Mouse (Mus musculus) heart, adult 2 months (tissue): ENCODE data around the gene Pitpnm3. TPM values are rescaled to one million over a fixed set of nuclear protein-coding genes. Genes with fewer than 3 reads are reported as not detected.
"Not testable (repeated sequence)": the region's sequence is repeated elsewhere in the genome, so short reads cannot be mapped to it uniquely, and the experiment has no call there.

Source experiments
- DNase-seq, 2 experiments: peaks; one replicate each; pipeline ENCODE4 v3.0.0; 2021
- H3K27ac ChIP-seq: fragments of 200-600 bp; 2 replicates; pipeline ENCODE4 v1.8.1; 2022
- H3K27me3 ChIP-seq: fragments of 200-500 bp; 2 replicates; pipeline ENCODE4 v1.6.1; 2012; ENCODE audit warnings: mild to moderate bottlenecking, low read length, inconsistent platforms, mixed read lengths; ENCODE audit not compliant: control insufficient read depth, insufficient read depth
- H3K36me3 ChIP-seq: fragments of 200-500 bp; 2 replicates; pipeline ENCODE4 v1.6.1; 2012; ENCODE audit warnings: low read length, inconsistent platforms; ENCODE audit not compliant: control insufficient read depth, insufficient read depth
- H3K4me1 ChIP-seq: fragments of 200-500 bp; 2 replicates; pipeline ENCODE4 v1.6.1; 2011; ENCODE audit warnings: low read length; ENCODE audit not compliant: control insufficient read depth, insufficient read depth
- H3K4me3 ChIP-seq: fragments of 200-600 bp; 2 replicates; pipeline ENCODE4 v1.8.1; 2022
- H3K79me2 ChIP-seq: fragments of 200-500 bp; replicated peaks from 2 replicates; pipeline ENCODE4 v1.6.1; 2012; ENCODE audit warnings: mild to moderate bottlenecking, inconsistent platforms, low read length, moderate library complexity, mixed read lengths; ENCODE audit not compliant: control insufficient read depth, insufficient read depth
- H3K9ac ChIP-seq: fragments of 200-500 bp; 2 replicates; pipeline ENCODE4 v1.6.1; 2012; ENCODE audit warnings: low read depth, mild to moderate bottlenecking, control low read depth, inconsistent platforms, low read length, mixed read lengths
- CTCF ChIP-seq: fragments of 200-600 bp; IDR thresholded peaks from 2 replicates; pipeline ENCODE4 v1.8.1; 2022; ENCODE audit warnings: antibody characterized with exemption, mild to moderate bottlenecking, moderate library complexity
- EP300 ChIP-seq: fragments of 200-500 bp; IDR thresholded peaks from 2 replicates; pipeline ENCODE4 v1.6.1; 2011; ENCODE audit warnings: low read depth, low read length, control low read depth; ENCODE audit not compliant: insufficient read depth
- POLR2A ChIP-seq: fragments of 200-500 bp; IDR thresholded peaks from 2 replicates; pipeline ENCODE4 v1.6.1; 2011; ENCODE audit warnings: mild to moderate bottlenecking, low read depth, low read length, control low read depth; ENCODE audit not compliant: insufficient read depth
- whole genome bisulfite sequencing: fragments of 180-500 bp; shearing (Covaris S2); methylation state at CpG from one replicate; pipeline ENCODE4 v1.1.7; 2018; 5-methylcytosine and 5-hydroxymethylcytosine counted together
- intact Hi-C: fragments of 180-260 bp; cut with DNase I; formaldehyde crosslinking; loops from one replicate; pipeline ENCODE4 v1.15.1; 2025
- polyA plus RNA-seq: library from polyadenylated mRNA; depleted of rRNA; stranded (reverse); fragments of >200 nt; gene quantifications from 2 replicates; pipeline ENCODE4 v1.2.3, GENCODE M21; 2012
- total RNA-seq, 2 experiments: library from RNA; stranded (reverse); gene quantifications; 2 replicates each; pipeline ENCODE4 v1.2.3; 2021

Pitpnm3 gene
- total and polyA plus RNA-seq, 3 experiments = 1.2 to 5.1 (median 2.0) TPM

DNA sequence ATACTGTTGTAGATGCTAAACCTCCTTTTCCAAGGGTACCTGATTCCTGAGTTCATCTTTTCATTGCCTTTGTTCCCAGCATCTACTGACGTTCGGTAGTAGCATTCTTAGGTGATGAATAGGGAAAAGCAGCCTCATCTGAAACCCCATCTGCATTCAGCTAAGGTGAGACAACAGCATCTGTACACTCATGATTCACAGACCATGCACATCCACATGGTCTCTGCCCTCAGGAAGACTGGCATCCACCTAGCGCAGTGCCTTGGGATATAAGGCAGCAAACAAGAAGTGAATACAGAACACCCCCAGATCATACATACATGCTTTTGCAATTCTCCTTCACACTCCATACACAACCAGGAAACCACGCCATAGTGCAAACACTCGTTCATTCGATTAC is 39.1 kb upstream of the Pitpnm3 start:
- intact Hi-C loops = no loop called here
- WGBS = 95% methylated on average over 6 of the region's 6 CpGs
- Histone ChIP-seq H3K4me3 (no peak overlapping the region), H3K79me2 (no peaks in the 10 kb centered on the region), H3K27me3 (no peaks in the 10 kb centered on the region), H3K27ac (no peak overlapping the region), H3K36me3 (no peaks in the 10 kb centered on the region; the same call in 1 of the 2 replicates), H3K4me1 (no peaks in the 10 kb centered on the region), H3K9ac (no peak overlapping the region)
- TF ChIP-seq CTCF (no peak), POLR2A (no peak), EP300 (no peak)
- no peak for DNase-seq

GRCm38 (mm10) chr11:72173506-72173905 is 37.9 kb upstream of the Pitpnm3 start:
- H3K9ac ChIP-seq = no peak overlapping the region
- WGBS = 90% methylated on average over 5 of the region's 5 CpGs
- DNase-seq = no peak
- TF ChIP-seq POLR2A = no peak
- no peak for TF ChIP-seq EP300
- no peak for TF ChIP-seq CTCF
- H3K36me3 ChIP-seq = no peaks in the 10 kb centered on the region; the same call in 1 of the 2 replicates
- no peaks in the 10 kb centered on the region for H3K4me1 ChIP-seq
- H3K27me3 ChIP-seq = no peaks in the 10 kb centered on the region
- intact Hi-C loops = no loop called here
- H3K4me3 ChIP-seq = no peak overlapping the region
- no peaks in the 10 kb centered on the region for H3K79me2 ChIP-seq
- no peak overlapping the region for H3K27ac ChIP-seq

- 89% methylated on average over 4 of the region's 4 CpGs for WGBS
- H3K36me3 ChIP-seq, H3K4me1 ChIP-seq, H3K27me3 ChIP-seq, H3K4me3 ChIP-seq, H3K27ac ChIP-seq, intact Hi-C loops, DNase-seq, H3K79me2 ChIP-seq, H3K9ac ChIP-seq: not testable (repeated sequence)
Observed at GRCm38 (mm10) chr11:72171906-72172305, 36.3 kb upstream of the Pitpnm3 start.

GRCm38 (mm10) chr11:72169871-72170270 is 34.3 kb upstream of the Pitpnm3 start:
- 90% methylated on average over 4 of the region's 4 CpGs for WGBS
- intact Hi-C loops = no loop called here
- DNase-seq = no peak
- Histone ChIP-seq H3K36me3 (no peaks in the 10 kb centered on the region), H3K27me3 (no peaks in the 10 kb centered on the region), H3K9ac (no peak overlapping the region), H3K79me2 (no peaks in the 10 kb centered on the region), H3K4me1 (no peaks in the 10 kb centered on the region), H3K4me3 (no peak overlapping the region), H3K27ac (no peak overlapping the region)
- no peak for TF ChIP-seq EP300
- TF ChIP-seq POLR2A = no peak
- no peak for TF ChIP-seq CTCF

GRCm38 (mm10) chr11:72163198-72163597 is 27.6 kb upstream of the Pitpnm3 start:
- Histone ChIP-seq H3K4me3 (no peak overlapping the region), H3K4me1 (no peaks in the 10 kb centered on the region), H3K27me3 (no peaks in the 10 kb centered on the region), H3K79me2 (no peaks in the 10 kb centered on the region), H3K27ac (no peak overlapping the region), H3K9ac (no peak overlapping the region), H3K36me3 (no peaks in the 10 kb centered on the region)
- intact Hi-C loops = no loop called here
- WGBS = 94% methylated on average over 2 of the region's 2 CpGs
- no peak for TF ChIP-seq EP300
- no peak for DNase-seq

DNA sequence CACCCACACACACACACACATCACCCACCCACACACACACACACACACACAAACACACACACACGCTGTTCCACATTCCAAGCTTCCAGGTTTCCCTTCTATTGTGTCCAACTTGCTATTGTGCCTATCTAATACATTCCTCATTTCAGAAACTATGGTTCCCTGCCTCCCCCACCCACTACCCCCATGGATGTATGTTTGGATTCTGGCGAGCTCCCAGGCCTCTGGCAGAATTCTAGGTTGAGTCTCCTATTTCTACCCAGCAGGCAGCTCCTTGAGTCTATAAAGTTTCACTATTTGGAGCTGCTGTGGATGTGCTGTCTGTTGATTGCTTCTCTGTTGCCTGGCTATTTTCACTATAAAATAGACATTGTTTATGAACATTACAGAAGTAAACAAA is 21.0 kb upstream of the Pitpnm3 start:
- no peaks in the 10 kb centered on the region for H3K36me3 ChIP-seq
- WGBS = 73% methylated on average over 2 of the region's 2 CpGs
- H3K27me3 ChIP-seq = no peaks in the 10 kb centered on the region
- intact Hi-C loops = no loop called here
- no peaks in the 10 kb centered on the region for H3K79me2 ChIP-seq
- no peak overlapping the region for H3K4me3 ChIP-seq
- no peak for TF ChIP-seq POLR2A
- no peak for TF ChIP-seq CTCF
- no peak for TF ChIP-seq EP300
- no peaks in the 10 kb centered on the region for H3K4me1 ChIP-seq
- H3K9ac ChIP-seq = no peak overlapping the region
- DNase-seq = no peak
- H3K27ac ChIP-seq = no peak overlapping the region

- no peak for TF ChIP-seq EP300
- TF ChIP-seq CTCF = no peak
- TF ChIP-seq POLR2A = no peak
- Histone ChIP-seq H3K9ac (no peak overlapping the region), H3K4me3 (no peak overlapping the region), H3K27me3 (no peaks in the 10 kb centered on the region), H3K36me3 (no peaks in the 10 kb centered on the region), H3K4me1 (no peaks in the 10 kb centered on the region), H3K27ac (no peak overlapping the region), H3K79me2 (no peaks in the 10 kb centered on the region)
- WGBS = 86% methylated on average over 4 of the region's 4 CpGs
- no peak for DNase-seq
- intact Hi-C loops = no loop called here
Observed at GRCm38 (mm10) chr11:72155981-72156428, 20.4 kb upstream of the Pitpnm3 start.
